Mouse (Mus musculus) lung, adult 2 months (tissue): ENCODE measurements around the gene Tes.

ENCODE experiments used
- CTCF ChIP-seq: fragments of 200-500 bp; IDR thresholded peaks from 2 replicates; pipeline ENCODE4 v1.5.1; 2011; ENCODE audit warnings: mild to moderate bottlenecking, low read length, control low read depth; ENCODE audit not compliant: insufficient read depth
- POLR2A ChIP-seq: fragments of 200-500 bp; IDR thresholded peaks from 2 replicates; pipeline ENCODE4 v1.6.1; 2011; ENCODE audit warnings: low read depth, mild to moderate bottlenecking, control low read depth, low read length, borderline replicate concordance; ENCODE audit errors: extremely low read depth

GRCm38 (mm10) chr6:17077270-17077669, 12.3 kb downstream of the Tes start:
- TF ChIP-seq CTCF (no peak), POLR2A (no peak)
